Mouse (Mus musculus): ENCODE measurements at regions not wholly inside any gene's neighbourhood (a gene's known extent, or its start where the extent isn't known, plus 50 kb on each side); places are given as distances from the start of the nearest gene placed in this dataset.

DNA sequence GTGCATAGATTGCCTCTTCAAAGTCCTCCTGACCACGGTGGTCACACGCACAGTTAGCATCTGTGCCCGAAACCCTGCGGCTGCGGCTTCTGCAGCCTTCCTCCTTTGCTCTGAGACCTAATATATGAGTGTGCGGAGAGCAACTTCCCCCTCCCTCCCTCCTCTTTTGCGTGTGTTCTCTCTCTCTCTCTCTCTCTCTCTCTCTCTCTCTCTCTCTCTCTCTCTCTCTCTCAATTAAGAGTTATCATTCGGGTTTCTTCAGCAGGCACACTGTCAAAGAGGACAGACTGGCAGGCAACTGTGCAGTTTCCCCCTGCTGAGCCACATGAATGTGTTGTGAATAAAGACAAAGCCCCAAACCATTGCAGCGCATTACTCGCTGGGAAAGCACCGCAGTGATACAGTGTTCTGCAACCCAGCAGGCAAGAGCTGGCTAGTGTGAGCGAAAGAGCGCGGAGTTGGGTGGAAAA is 900.8 kb downstream of the Mat2b start:
- Histone ChIP-seq H3K4me1 (ENCODE audit: insufficient read depth) (no peaks in the 10 kb centered on the region), H3K9me3 (ENCODE audit: low read depth, low read length) (no peaks in the 10 kb centered on the region), H3K27me3 (ENCODE audit: insufficient read depth, low read length) (no peaks in the 10 kb centered on the region), H3K27ac (ENCODE audit: low read depth) (no peak overlapping the region), H3K36me3 (ENCODE audit: insufficient read depth) (no peaks in the 10 kb centered on the region), H3K9ac (no peak overlapping the region), H3K4me3 (ENCODE audit: low read depth, low read length) (peak overlapping the region; percentile 22), H3K4me2 (peak overlapping the region; percentile 60)
- peak; percentile 53 for DNase-seq
- TF ChIP-seq CTCF (IDR thresholded peaks at IDR 0.05; ENCODE audit: low read depth) = no peak
- peak; percentile 84; the same call in 1 of the 2 replicates for ATAC-seq (ENCODE audit: insufficient read depth)
- WGBS = under 1% methylated on average over 14 of the region's 14 CpGs

GRCm38 (mm10) chr11:39792112-39792511 is 902.9 kb downstream of the Mat2b start:
- H3K4me1 ChIP-seq (ENCODE audit: insufficient read depth) = no peaks in the 10 kb centered on the region
- 68% methylated on average over 2 of the region's 2 CpGs for WGBS
- no peaks in the 10 kb centered on the region for H3K9me3 ChIP-seq (ENCODE audit: low read depth, low read length)
- DNase-seq (no peak), ATAC-seq (ENCODE audit: insufficient read depth) (no peak)
- no peak overlapping the region for H3K4me2 ChIP-seq
- TF ChIP-seq CTCF (IDR thresholded peaks at IDR 0.05; ENCODE audit: low read depth) = no peak
- H3K9ac ChIP-seq = no peak overlapping the region
- H3K27ac ChIP-seq (ENCODE audit: low read depth) = no peak overlapping the region
- no peaks in the 10 kb centered on the region for H3K27me3 ChIP-seq (ENCODE audit: insufficient read depth, low read length)
- H3K36me3 ChIP-seq (ENCODE audit: insufficient read depth) = no peaks in the 10 kb centered on the region
- H3K4me3 ChIP-seq (ENCODE audit: low read depth, low read length) = no peak overlapping the region

Data from lung, embryonic 14.5 days (tissue).